Mouse (Mus musculus): ENCODE measurements around the gene Slc6a6. TPM values are rescaled to one million over a fixed set of nuclear protein-coding genes. Genes with fewer than 3 reads are reported as not detected.

Gene Slc6a6
- 49.5 and 63.7 TPM in 2 replicates for polyA plus RNA-seq (2016; fragmentation: Nextera tagmentation; extraction: Ambion mirVana)

DNA sequence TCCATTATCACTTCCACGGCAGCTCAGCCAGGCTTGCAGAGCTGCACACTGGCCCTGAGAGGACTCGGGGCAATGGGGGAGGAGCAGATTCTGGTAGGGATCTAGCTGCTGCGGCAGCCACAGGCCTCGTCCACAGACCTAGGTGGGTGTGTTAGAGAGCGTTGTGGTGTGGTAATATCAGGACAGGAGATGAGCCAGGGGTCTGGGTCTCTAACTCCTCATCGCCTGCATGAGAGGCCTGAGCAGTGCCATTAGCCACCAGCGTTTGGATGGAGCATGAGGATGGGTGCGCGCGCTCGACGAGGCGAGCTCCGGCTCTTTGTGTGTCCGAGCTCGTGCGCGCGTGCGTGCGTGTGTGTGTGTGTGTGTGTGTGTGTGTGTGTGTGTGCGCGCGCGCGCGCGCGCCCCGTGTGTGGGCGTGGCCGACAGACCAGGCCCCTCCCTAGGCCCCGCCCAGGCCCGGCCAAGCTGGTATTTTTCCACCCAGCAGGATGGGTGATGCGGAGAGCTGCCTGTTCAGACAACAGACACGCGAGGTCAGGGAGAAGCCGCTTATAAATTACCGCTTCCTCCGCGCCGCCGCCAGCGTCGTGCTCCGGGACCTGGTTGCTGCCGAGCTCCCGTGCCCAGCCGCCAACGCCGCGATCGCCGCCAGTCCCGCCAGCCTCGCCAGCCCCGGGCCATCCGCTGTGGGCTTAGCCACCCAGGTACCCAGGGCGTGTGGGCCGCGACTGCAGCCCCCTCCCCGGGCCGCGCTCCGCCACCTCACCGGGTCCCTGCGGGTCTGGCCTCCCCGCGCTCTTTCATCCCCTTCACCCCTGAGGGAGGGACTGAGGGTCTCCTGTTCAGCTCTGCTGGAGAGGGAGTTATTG lies at the start of gene Slc6a6:
TSS of gene Slc6a6 (plus strand) at position 452 of the 872 bp plus-strand sequence.
- H3K27ac ChIP-seq (replicated peaks): peak within 1 kb of the TSS; percentile 97
- peak; percentile 97 for DNase-seq (ENCODE audit: low spot score)
- under 1% methylated on average over 61 of the region's 69 CpGs for WGBS
- H3K36me3 ChIP-seq: 0 out of 2 replicates have a peak, but pooled peaks cover 2% of the 10 kb centered on the region
- peaks cover 49% of the 10 kb centered on the region for H3K4me1 ChIP-seq
- no peaks in the 10 kb centered on the region for H3K27me3 ChIP-seq (ENCODE audit: low read depth, poor library complexity, severe bottlenecking)
- H3K4me3 ChIP-seq: peak within 1 kb of the TSS; percentile 85
- H3K9me3 ChIP-seq (replicated peaks): no peaks in the 10 kb centered on the region

DNA sequence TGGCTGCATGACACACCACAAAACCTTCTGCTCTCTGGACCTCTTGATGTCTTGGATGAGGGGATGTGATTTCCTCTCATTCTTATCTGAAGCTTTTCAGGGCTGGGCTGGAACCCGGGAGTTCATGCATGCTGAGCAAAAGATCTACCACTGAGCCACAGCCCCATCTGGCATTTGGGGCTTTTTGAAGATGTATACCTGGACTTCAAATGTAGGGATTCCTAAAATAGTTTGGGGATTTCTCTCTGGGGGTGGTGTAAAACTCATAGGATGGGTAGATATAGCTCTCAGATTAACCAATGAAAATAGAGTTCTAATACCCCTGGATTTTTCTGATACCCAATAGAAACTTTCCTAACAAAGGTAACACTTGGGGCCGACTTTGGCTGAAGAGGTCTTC lies 49.4 kb upstream of the Slc6a6 start:
- Histone ChIP-seq H3K36me3 (no peaks in the 10 kb centered on the region), H3K4me3 (no peak overlapping the region), H3K4me1 (peaks cover 10% of the 10 kb centered on the region), H3K27ac (replicated peaks) (no peak overlapping the region), H3K27me3 (ENCODE audit: low read depth, poor library complexity, severe bottlenecking) (no peaks in the 10 kb centered on the region), H3K9me3 (replicated peaks) (no peaks in the 10 kb centered on the region)
- no peak for DNase-seq (ENCODE audit: low spot score)
- 75% methylated on average over 2 of the region's 2 CpGs for WGBS

DNA sequence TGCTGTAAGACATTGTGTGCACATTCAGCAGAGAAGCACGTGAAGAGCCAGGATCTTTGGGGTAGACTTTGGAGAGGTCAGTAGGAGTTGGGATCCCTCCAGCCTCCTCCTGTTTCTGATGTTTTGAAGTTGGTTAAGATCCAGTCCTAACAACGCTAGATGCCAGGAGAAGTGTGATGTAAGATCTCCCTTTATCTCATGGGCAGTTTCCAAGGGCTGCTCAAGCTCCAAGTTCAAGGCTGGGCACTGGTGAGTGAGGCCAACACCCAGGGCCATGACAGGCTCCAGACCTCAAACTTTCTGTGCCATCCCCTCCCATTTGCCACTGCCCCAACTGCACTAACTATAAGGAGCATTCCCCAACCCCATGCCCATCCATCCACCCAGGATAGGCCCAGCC lies 49.0 kb upstream of the Slc6a6 start:
- H3K4me3 ChIP-seq: no peak overlapping the region
- no peak for DNase-seq (ENCODE audit: low spot score)
- H3K27ac ChIP-seq (replicated peaks): no peak overlapping the region
- no peaks in the 10 kb centered on the region for H3K27me3 ChIP-seq (ENCODE audit: low read depth, poor library complexity, severe bottlenecking)
- H3K36me3 ChIP-seq: no peaks in the 10 kb centered on the region
- H3K4me1 ChIP-seq: peaks cover 10% of the 10 kb centered on the region
- no peaks in the 10 kb centered on the region for H3K9me3 ChIP-seq (replicated peaks)
- 81% methylated on average over 2 of the region's 2 CpGs for WGBS

DNA sequence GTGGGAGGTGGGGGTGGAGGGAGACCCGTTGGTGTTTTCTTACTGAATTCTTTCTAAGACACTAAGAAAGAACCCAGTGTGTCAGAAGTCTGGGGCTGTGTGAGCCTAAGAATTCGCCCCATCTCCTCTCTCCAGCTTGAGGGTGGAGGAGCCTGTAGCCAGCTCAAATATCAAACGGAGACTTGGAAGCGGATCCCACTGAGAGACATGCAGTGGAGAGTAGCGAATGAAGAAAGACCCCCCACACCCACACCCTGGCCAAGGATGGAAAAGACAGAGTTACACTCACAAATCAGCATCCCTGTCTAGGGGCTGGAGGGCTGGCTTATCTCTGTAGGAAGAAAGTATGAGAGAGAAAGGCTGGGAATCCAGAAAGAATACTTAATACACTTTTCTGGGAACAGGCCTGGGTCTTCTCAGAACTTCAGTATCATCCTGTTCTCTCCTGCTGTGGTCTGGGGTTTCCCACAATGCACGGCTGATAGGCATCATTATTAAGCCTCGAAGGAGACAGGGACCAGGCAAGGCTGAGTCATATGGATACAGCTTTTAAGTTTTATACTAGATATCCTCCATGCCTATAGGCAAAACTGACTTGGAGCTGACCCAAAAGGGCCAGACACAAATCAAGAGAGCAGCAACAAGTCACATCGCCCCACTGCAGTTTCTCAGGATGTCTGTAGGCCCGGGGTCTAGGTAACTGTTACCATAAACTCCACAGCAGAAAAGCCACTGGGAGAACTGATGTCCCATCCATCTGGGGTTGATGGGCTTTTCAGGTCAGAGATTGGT lies 45.5 kb upstream of the Slc6a6 start:
- Histone ChIP-seq H3K27me3 (ENCODE audit: low read depth, poor library complexity, severe bottlenecking) (no peaks in the 10 kb centered on the region), H3K4me3 (no peak overlapping the region), H3K4me1 (peaks cover 13% of the 10 kb centered on the region), H3K36me3 (no peaks in the 10 kb centered on the region), H3K27ac (replicated peaks) (0 out of 2 replicates have a peak overlapping the region, but pooled peaks have one; percentile 30), H3K9me3 (replicated peaks) (no peaks in the 10 kb centered on the region)
- peak; percentile 28 for DNase-seq (ENCODE audit: low spot score)
- WGBS: 35% methylated on average over 9 of the region's 9 CpGs

DNA sequence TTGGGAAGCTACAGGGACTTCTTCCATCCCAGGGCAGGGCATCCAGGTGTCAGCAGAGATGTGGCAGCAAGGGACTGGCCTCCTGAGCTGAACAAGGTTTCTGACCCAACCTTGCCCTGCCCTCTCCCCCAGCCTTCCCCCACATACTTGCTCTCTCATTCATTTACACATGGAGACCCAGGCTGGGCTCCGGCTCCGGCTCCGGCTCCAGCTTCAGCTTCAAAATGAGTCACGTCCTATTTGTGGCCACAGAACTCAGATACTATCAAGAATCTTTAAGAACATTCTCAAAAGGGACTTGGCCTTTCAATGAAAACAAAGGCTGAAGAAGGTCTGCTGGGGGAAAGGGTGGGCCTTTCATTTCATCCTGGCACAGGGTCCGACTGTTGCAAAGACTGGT lies 40.8 kb upstream of the Slc6a6 start:
- Histone ChIP-seq H3K4me1 (peaks cover 10% of the 10 kb centered on the region), H3K36me3 (no peaks in the 10 kb centered on the region), H3K4me3 (no peak overlapping the region), H3K9me3 (replicated peaks) (no peaks in the 10 kb centered on the region), H3K27ac (replicated peaks) (no peak overlapping the region; the same call in 1 of the 2 replicates), H3K27me3 (ENCODE audit: low read depth, poor library complexity, severe bottlenecking) (no peaks in the 10 kb centered on the region)
- DNase-seq (ENCODE audit: low spot score): no peak
- 94% methylated on average over 5 of the region's 5 CpGs for WGBS

DNA sequence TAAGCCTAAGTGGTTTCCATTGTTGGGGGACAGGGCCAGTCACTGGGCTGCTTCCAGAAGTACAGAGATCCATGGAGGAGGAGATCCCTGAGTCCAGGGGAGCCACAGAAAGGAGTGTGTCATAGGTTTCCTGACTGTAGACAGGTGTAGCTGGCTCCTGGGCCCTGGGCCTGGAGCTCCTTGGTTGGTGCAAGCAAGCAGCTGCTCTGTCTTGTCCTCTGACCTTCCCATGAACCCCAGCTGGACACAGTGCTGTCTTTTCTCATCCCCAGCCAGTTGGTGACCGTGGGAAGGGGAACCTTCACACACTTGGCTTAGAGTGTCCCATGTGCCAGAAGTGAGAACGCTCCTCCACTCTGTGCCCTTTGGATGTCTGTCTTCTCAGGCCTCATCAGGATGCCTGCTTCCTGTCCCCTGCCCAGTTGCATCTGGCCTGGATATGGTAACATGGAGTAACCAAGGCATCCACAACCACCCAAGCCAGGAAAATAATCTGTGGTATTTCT lies 40.4 kb upstream of the Slc6a6 start:
- peaks cover 5% of the 10 kb centered on the region; the same call in 1 of the 2 replicates for H3K4me1 ChIP-seq
- no peaks in the 10 kb centered on the region for H3K9me3 ChIP-seq (replicated peaks)
- no peaks in the 10 kb centered on the region for H3K36me3 ChIP-seq
- H3K4me3 ChIP-seq: no peak overlapping the region
- peaks cover 4% of the 10 kb centered on the region; the same call in 1 of the 2 replicates for H3K27me3 ChIP-seq (ENCODE audit: low read depth, poor library complexity, severe bottlenecking)
- WGBS: 88% methylated on average over 2 of the region's 2 CpGs
- H3K27ac ChIP-seq (replicated peaks): no peak overlapping the region
- DNase-seq (ENCODE audit: low spot score): no peak

DNA sequence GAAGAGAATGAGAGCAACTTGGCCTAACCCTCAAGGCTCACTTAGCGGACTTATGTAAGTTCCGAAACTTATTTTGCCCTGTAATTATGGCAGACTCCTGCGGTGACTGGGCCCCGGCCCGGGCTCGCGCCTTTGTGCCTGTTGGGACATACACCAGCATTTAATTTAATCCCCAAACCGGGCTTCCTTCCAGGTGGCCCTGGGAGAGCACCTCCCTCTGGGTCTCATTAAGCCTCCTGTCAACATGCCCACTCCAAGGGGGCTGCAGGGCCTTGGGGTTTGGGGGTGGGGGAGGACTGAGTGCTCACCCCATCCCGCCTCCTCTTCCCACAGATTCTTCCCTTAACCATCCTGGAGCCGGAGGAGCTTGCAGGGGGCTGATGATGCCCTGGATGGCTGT lies 37.8 kb upstream of the Slc6a6 start:
- DNase-seq (ENCODE audit: low spot score): no peak
- Histone ChIP-seq H3K27ac (replicated peaks) (peak overlapping the region; percentile 33; the same call in 1 of the 2 replicates), H3K4me1 (peaks cover 4% of the 10 kb centered on the region; the same call in 1 of the 2 replicates), H3K27me3 (ENCODE audit: low read depth, poor library complexity, severe bottlenecking) (peaks cover 5% of the 10 kb centered on the region; the same call in 1 of the 2 replicates), H3K9me3 (replicated peaks) (no peaks in the 10 kb centered on the region), H3K4me3 (no peak overlapping the region), H3K36me3 (no peaks in the 10 kb centered on the region)
- 76% methylated on average over 10 of the region's 10 CpGs for WGBS

DNA sequence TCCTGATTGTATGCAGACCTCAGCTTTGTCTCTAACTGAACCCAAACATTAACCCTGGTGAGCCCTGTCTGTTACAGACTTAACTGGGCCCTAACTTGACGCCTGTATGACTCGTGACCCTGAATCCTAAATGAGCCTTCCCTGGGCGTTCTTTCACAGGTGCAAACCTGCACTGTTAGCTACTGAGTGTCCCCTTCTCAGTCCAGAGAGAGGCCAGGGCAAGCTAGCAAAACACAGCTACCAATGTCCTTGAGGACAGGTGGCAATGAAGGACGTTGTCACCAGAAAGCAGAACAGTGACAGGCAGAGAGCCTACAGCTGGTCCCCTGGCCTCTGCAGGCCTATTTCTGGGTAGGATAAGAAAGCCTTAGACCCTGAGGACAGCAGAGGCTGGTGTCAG lies 37.0 kb upstream of the Slc6a6 start:
- H3K9me3 ChIP-seq (replicated peaks): no peaks in the 10 kb centered on the region
- H3K4me3 ChIP-seq: no peak overlapping the region
- H3K27ac ChIP-seq (replicated peaks): no peak overlapping the region
- WGBS: 80% methylated on average over 4 of the region's 4 CpGs
- no peak for DNase-seq (ENCODE audit: low spot score)
- H3K4me1 ChIP-seq: peaks cover 4% of the 10 kb centered on the region; the same call in 1 of the 2 replicates
- peaks cover 5% of the 10 kb centered on the region; the same call in 1 of the 2 replicates for H3K27me3 ChIP-seq (ENCODE audit: low read depth, poor library complexity, severe bottlenecking)
- no peaks in the 10 kb centered on the region for H3K36me3 ChIP-seq

DNA sequence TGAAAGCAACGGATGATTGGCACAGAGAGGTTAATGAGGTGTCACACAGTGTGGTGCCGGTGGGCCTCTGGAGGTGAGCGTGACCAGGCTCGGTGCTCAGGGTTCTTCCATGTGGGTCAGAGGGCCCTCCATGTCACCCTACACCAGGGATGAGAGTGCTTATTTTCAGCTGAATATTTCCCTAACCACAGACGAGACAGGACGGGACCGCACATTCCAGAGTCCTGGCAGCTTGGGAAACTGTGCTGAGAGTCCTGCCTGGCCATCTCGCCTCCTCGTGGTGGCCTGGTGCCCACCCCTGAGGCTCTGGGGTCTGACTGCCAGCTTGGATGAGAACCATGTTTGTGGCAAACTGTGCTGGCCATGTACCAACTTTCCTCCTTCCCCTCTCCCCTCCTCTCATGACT lies 36.5 kb upstream of the Slc6a6 start:
- H3K9me3 ChIP-seq (replicated peaks): no peaks in the 10 kb centered on the region
- H3K27ac ChIP-seq (replicated peaks): no peak overlapping the region
- WGBS: 72% methylated on average over 9 of the region's 9 CpGs
- H3K27me3 ChIP-seq (ENCODE audit: low read depth, poor library complexity, severe bottlenecking): peaks cover 5% of the 10 kb centered on the region; the same call in 1 of the 2 replicates
- H3K4me3 ChIP-seq: no peak overlapping the region
- peaks cover 4% of the 10 kb centered on the region; the same call in 1 of the 2 replicates for H3K4me1 ChIP-seq
- no peak for DNase-seq (ENCODE audit: low spot score)
- no peaks in the 10 kb centered on the region for H3K36me3 ChIP-seq

DNA sequence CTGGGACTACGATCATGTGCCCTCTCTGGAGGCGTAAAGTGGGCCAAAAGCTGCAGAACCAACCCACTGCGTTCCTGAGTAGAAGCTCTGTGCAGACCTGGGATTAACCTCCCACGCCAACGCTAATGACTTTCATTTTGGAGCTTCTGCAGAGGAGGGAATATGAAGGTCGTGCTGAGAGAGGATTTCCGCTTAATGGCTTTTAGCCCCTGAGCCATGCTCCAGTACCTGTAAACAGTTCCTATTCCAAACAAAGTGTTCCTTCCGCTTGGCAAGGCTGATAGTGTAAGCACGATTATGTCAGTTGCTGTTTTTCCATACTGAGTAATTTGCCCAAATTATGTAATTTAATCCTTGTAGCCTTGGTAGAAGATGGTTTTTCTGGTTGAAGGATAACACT lies 33.6 kb upstream of the Slc6a6 start:
- peaks cover 5% of the 10 kb centered on the region; the same call in 1 of the 2 replicates for H3K27me3 ChIP-seq (ENCODE audit: low read depth, poor library complexity, severe bottlenecking)
- no peaks in the 10 kb centered on the region for H3K36me3 ChIP-seq
- H3K27ac ChIP-seq (replicated peaks): no peak overlapping the region
- peaks cover 2% of the 10 kb centered on the region; the same call in 1 of the 2 replicates for H3K4me1 ChIP-seq
- H3K9me3 ChIP-seq (replicated peaks): no peaks in the 10 kb centered on the region
- H3K4me3 ChIP-seq: no peak overlapping the region
- 86% methylated on average over 9 of the region's 9 CpGs for WGBS
- DNase-seq (ENCODE audit: low spot score): no peak

DNA sequence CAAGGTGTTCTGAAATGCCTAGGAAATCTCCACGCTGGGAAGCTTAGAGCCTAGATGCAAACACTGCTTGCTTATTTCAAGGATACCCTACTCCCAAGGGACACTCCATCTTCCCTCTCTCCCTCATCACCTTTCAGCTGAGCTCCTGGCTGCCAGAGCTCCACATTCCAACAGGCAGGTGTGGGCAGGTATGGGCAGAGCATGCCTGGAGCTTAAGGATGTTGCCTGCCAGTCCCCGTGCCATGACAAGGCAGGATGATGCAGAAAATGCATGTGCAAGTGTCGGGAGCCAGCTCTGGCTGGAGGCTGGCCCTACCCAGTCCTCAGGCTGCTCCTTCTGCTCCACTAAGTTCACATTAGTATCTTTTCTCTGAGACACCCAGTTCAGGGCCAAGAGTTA lies 31.6 kb upstream of the Slc6a6 start:
- H3K27ac ChIP-seq (replicated peaks): no peak overlapping the region
- no peaks in the 10 kb centered on the region for H3K36me3 ChIP-seq
- peaks cover 11% of the 10 kb centered on the region for H3K4me1 ChIP-seq
- H3K9me3 ChIP-seq (replicated peaks): no peaks in the 10 kb centered on the region
- peaks cover 5% of the 10 kb centered on the region; the same call in 1 of the 2 replicates for H3K27me3 ChIP-seq (ENCODE audit: low read depth, poor library complexity, severe bottlenecking)
- no peak overlapping the region for H3K4me3 ChIP-seq
- WGBS: 75% methylated on average over 3 of the region's 3 CpGs
- no peak for DNase-seq (ENCODE audit: low spot score)

DNA sequence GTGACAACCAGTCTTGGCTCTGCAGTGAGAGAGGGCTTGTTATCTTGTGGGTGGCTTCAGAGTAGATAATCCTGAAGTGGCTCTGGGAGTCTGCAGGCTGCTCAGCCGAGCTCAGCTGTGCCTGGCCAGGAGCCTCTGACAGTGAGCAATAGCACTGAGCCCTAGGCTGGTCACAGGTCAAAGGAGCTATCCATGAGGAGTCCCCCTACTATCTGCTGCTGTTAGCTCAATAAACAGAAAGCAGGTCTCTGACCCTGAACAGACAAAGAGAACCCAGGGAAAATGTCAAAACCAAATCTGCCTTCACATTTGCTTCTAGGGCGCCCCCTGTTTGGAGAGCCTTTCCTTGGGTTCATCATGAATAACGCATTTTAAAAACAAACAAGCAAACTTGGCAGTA lies 28.6 kb upstream of the Slc6a6 start:
- WGBS: 44% methylated on average over 3 of the region's 3 CpGs

More for the DNA sequence above, 28.6 kb upstream of the Slc6a6 start:
- H3K9me3 ChIP-seq (replicated peaks): no peaks in the 10 kb centered on the region
- H3K4me3 ChIP-seq: no peak overlapping the region
- H3K36me3 ChIP-seq: no peaks in the 10 kb centered on the region
- H3K4me1 ChIP-seq: peaks cover 11% of the 10 kb centered on the region
- 0 out of 2 replicates have a peak overlapping the region, but pooled peaks have one; percentile 14 for H3K27ac ChIP-seq (replicated peaks)
- DNase-seq (ENCODE audit: low spot score): no peak
- H3K27me3 ChIP-seq (ENCODE audit: low read depth, poor library complexity, severe bottlenecking): no peaks in the 10 kb centered on the region

Data from midbrain, embryonic 10.5 days (tissue).